Mouse (Mus musculus): Measurements from ENCODE around the gene Pde4c.
A peak's percentile ranks its signal among the peaks of the same experiment; 100 is the strongest.

Gene Pde4c

GRCm38 (mm10) chr8:70697366-70698250, 25.9 kb upstream of the Pde4c start:
- DNase-seq (ENCODE audit: low spot score in 2 of 2) = no peak

GRCm38 (mm10) chr8:70698310-70699109, 25.0 kb upstream of the Pde4c start, which contains the start of gene Jund:
Jund (plus strand) TSS chr8:70698949.
- peak; percentile 100 for DNase-seq (ENCODE audit: low spot score in 2 of 2)

- DNase-seq (ENCODE audit: low spot score in 2 of 2) = peak; percentile 76 to 84
Observed at GRCm38 (mm10) chr8:70699116-70699833, 24.2 kb upstream of the Pde4c start.

GRCm38 (mm10) chr8:70699834-70700554, 23.5 kb upstream of the Pde4c start:
- peak; percentile 83 to 84 for DNase-seq (ENCODE audit: low spot score in 2 of 2)

GRCm38 (mm10) chr8:70700555-70700922, 23.0 kb upstream of the Pde4c start:
- DNase-seq (ENCODE audit: low spot score in 2 of 2) = peak; percentile 79 to 90

- no peak for DNase-seq (ENCODE audit: low spot score in 2 of 2)
Observed at GRCm38 (mm10) chr8:70701048-70701981, 22.2 kb upstream of the Pde4c start.

GRCm38 (mm10) chr8:70701982-70702841, 21.3 kb upstream of the Pde4c start:
- DNase-seq (ENCODE audit: low spot score in 2 of 2) = no peak

- DNase-seq (ENCODE audit: low spot score in 2 of 2) = no peak
Observed at GRCm38 (mm10) chr8:70702842-70703182, 20.7 kb upstream of the Pde4c start.

- no peak for DNase-seq (ENCODE audit: low spot score in 2 of 2)
Observed at GRCm38 (mm10) chr8:70703287-70703686, 20.2 kb upstream of the Pde4c start, which contains the start of gene Iqcn. Iqcn (plus strand) TSS chr8:70703457.

GRCm38 (mm10) chr8:70708281-70708680, 15.2 kb upstream of the Pde4c start:
- no peak for DNase-seq (ENCODE audit: low spot score in 2 of 2)

- no peak for DNase-seq (ENCODE audit: low spot score in 2 of 2)
Observed at GRCm38 (mm10) chr8:70709794-70710193, 13.7 kb upstream of the Pde4c start.

GRCm38 (mm10) chr8:70710296-70710695, 13.2 kb upstream of the Pde4c start:
- DNase-seq (ENCODE audit: low spot score in 2 of 2) = no peak

GRCm38 (mm10) chr8:70711041-70711440, 12.5 kb upstream of the Pde4c start:
- DNase-seq (ENCODE audit: low spot score in 2 of 2) = no peak

- DNase-seq (ENCODE audit: low spot score in 2 of 2) = no peak
Observed at GRCm38 (mm10) chr8:70713991-70714390, 9.5 kb upstream of the Pde4c start.

GRCm38 (mm10) chr8:70715086-70715485, 8.4 kb upstream of the Pde4c start:
- no peak for DNase-seq (ENCODE audit: low spot score in 2 of 2)

GRCm38 (mm10) chr8:70716521-70717400, 6.8 kb upstream of the Pde4c start:
- no peak for DNase-seq (ENCODE audit: low spot score in 2 of 2)

GRCm38 (mm10) chr8:70718297-70718696, 5.2 kb upstream of the Pde4c start, which contains the start of gene Gm3336:
Gm3336 (plus strand) TSS chr8:70718543.
- peak; percentile 71 to 85 for DNase-seq (ENCODE audit: low spot score in 2 of 2)

GRCm38 (mm10) chr8:70719796-70720270, 3.7 kb upstream of the Pde4c start:
- DNase-seq (ENCODE audit: low spot score in 2 of 2) = no peak
